In the genomic region with DNA sequence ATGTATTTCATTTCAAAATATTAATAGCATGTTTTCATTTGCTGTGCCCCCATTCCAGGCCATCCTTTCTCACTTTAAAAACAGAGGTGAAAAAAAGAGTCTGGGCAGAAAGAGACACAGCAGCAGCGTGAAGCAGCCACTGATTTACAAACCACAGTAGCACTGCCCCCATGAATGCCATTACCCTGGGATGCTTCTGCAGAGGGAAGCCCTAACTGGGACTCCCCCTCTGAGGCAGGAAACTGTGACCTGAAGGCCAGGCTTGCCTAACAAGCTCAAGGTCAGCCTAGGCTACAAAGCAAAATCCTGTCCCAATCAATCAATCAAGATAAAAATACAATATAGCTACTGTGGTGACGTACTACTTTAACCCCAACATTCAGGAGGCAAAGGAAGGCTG, we compare ENCODE assay signal across 31 mouse cellular contexts. TPM values are rescaled to one million over a fixed set of nuclear protein-coding genes. Genes with fewer than 3 reads are reported as not detected.
DNase-seq lines count a peak whose midpoint lies in the region; ATAC-seq lines count a peak whose summit lies in the region.
"Had no signal": no experiment of that assay in that cellular context is flagged by ENCODE, and none has a peak within 500 bp of the region (broad histone marks: within the 10 kb centered on the region; RNA-seq: fewer than 3 reads in every experiment).

No protein-coding gene starts in this region.

- no peak overlapping the region for H3K4me2 ChIP-seq in kidney, embryonic 16.5 days (replicated peaks; ENCODE audit: low read depth, low read length)
- H3K4me2 ChIP-seq in kidney, embryonic 15.5 days: no peak overlapping the region
- H3K4me2 ChIP-seq: embryonic facial prominence, embryonic 13.5 days; hindbrain, embryonic 13.5 days; limb, embryonic 13.5 days; midbrain, embryonic 15.5 days; neural tube, embryonic 15.5 days had no signal

- H3K4me3 ChIP-seq in kidney, embryonic 16.5 days (ENCODE audit: low read length): no peak overlapping the region
- H3K4me3 ChIP-seq in kidney, embryonic 15.5 days (replicated peaks): no peak overlapping the region
- H3K4me3 ChIP-seq: embryonic facial prominence, embryonic 13.5 days; erythroblast, embryonic 14.5 days; heart, embryonic 10.5 days; hindbrain, embryonic 13.5 days; layer of hippocampus, adult 2 months; limb, embryonic 13.5 days; midbrain, embryonic 15.5 days; neural tube, embryonic 15.5 days had no signal

- peak; percentile 35 for DNase-seq in adrenal gland, adult 8-10 months
- no peak for DNase-seq in adrenal gland, postnatal 4 days (ENCODE audit: low spot score in 2 of 2)
- DNase-seq in spleen, postnatal 36 days (ENCODE audit: low spot score in 2 of 2): peak; percentile 15
- no peak for DNase-seq in spleen, adult 12 weeks (ENCODE audit: low spot score)
- peak; percentile 18 for DNase-seq in splenic B cell, adult 2 months (ENCODE audit: low read depth, low spot score)
- no peak for DNase-seq in lung, postnatal 10 days
- DNase-seq: B cell, adult 2 months; cerebellum, adult 11 months; cerebellum, adult 9-10 months; cerebellum, postnatal 36 days; heart, postnatal 4 days; kidney, adult 9 months; lung, postnatal 14 days; retina, postnatal 1 day; right cerebral cortex, postnatal 14 days; thymus, adult 2 months; thymus, postnatal 4 days had no signal

- ATAC-seq in kidney, embryonic 16.5 days (ENCODE audit: low FRiP score, low TSS enrichment): no peak
- no peak for ATAC-seq in kidney, embryonic 15.5 days (replicated peaks; ENCODE audit: low FRiP score)
- ATAC-seq: activated CD4-positive, CD25-positive, alpha-beta regulatory T cell, adult 4 months; forebrain, embryonic 16.5 days; intestine, embryonic 16.5 days; midbrain, embryonic 15.5 days had no signal

- 0 out of 2 replicates have a peak overlapping the region, but pooled peaks have one; percentile 1 for H3K27ac ChIP-seq in kidney, embryonic 16.5 days (ENCODE audit: low read length)
- H3K27ac ChIP-seq in kidney, embryonic 15.5 days: no peak overlapping the region
- H3K27ac ChIP-seq: embryonic facial prominence, embryonic 13.5 days; heart, embryonic 10.5 days; hindbrain, embryonic 13.5 days; layer of hippocampus, adult 2 months; limb, embryonic 13.5 days; midbrain, embryonic 15.5 days; neural tube, embryonic 15.5 days; stomach, postnatal 0 days had no signal

- peaks cover 14% of the 10 kb centered on the region; the same call in 1 of the 2 replicates for H3K4me1 ChIP-seq in kidney, embryonic 16.5 days (ENCODE audit: insufficient read depth, low read length)
- H3K4me1 ChIP-seq in kidney, embryonic 15.5 days: peaks cover 19% of the 10 kb centered on the region; the same call in 1 of the 2 replicates

- H3K36me3 ChIP-seq in kidney, embryonic 16.5 days (ENCODE audit: insufficient read depth, low read length): no peaks in the 10 kb centered on the region
- H3K36me3 ChIP-seq in kidney, embryonic 15.5 days: 0 out of 2 replicates have a peak, but pooled peaks cover 5% of the 10 kb centered on the region
- H3K36me3 ChIP-seq in splenic B cell, adult 2 months (ENCODE audit: control insufficient read depth, insufficient read depth, low read length, poor library complexity, severe bottlenecking): no peaks in the 10 kb centered on the region
- H3K36me3 ChIP-seq: embryonic facial prominence, embryonic 13.5 days; hindbrain, embryonic 13.5 days; limb, embryonic 13.5 days; midbrain, embryonic 15.5 days; neural tube, embryonic 15.5 days had no signal

- no peaks in the 10 kb centered on the region for H3K27me3 ChIP-seq in kidney, embryonic 16.5 days (ENCODE audit: insufficient read depth, low read length)
- no peaks in the 10 kb centered on the region for H3K27me3 ChIP-seq in kidney, embryonic 15.5 days
- no peaks in the 10 kb centered on the region for H3K27me3 ChIP-seq in splenic B cell, adult 2 months (ENCODE audit: control insufficient read depth, insufficient read depth, low read length, poor library complexity, severe bottlenecking)
- H3K27me3 ChIP-seq: embryonic facial prominence, embryonic 13.5 days; hindbrain, embryonic 13.5 days; limb, embryonic 13.5 days; midbrain, embryonic 15.5 days; neural tube, embryonic 15.5 days had no signal

- no peaks in the 10 kb centered on the region for H3K9me3 ChIP-seq in kidney, embryonic 16.5 days (ENCODE audit: low read length)
- H3K9me3 ChIP-seq in kidney, embryonic 15.5 days (replicated peaks): no peaks in the 10 kb centered on the region
- H3K9me3 ChIP-seq: embryonic facial prominence, embryonic 13.5 days; heart, embryonic 10.5 days; hindbrain, embryonic 13.5 days; limb, embryonic 13.5 days; midbrain, embryonic 15.5 days; neural tube, embryonic 15.5 days had no signal

- WGBS in kidney, embryonic 16.5 days: 39% methylated on average over 2 of the region's 2 CpGs
- 36% methylated on average over 2 of the region's 2 CpGs for WGBS in kidney, embryonic 15.5 days

- H3K9ac ChIP-seq in kidney, embryonic 16.5 days (replicated peaks; ENCODE audit: low read length): no peak overlapping the region
- no peak overlapping the region for H3K9ac ChIP-seq in kidney, embryonic 15.5 days
- H3K9ac ChIP-seq: embryonic facial prominence, embryonic 13.5 days; hindbrain, embryonic 13.5 days; limb, embryonic 13.5 days; midbrain, embryonic 15.5 days; neural tube, embryonic 15.5 days had no signal

RNA-seq across cellular contexts. Expression of a gene that starts 9.3 kb away (rescaled TPM):
- 10 to 100 TPM; 23.4 to 48.9 (median 33.4) TPM for total RNA-seq in adrenal gland, adult 8-10 months (2022)
- 10 to 100 TPM; 33.0 to 39.1 TPM for total RNA-seq in adrenal gland, postnatal 4 days (2021)
- 22.6 and 28.3 TPM in 2 replicates for polyA plus RNA-seq in kidney, embryonic 16.5 days (2015; fragmentation: Nextera tagmentation; extraction: Ambion mirVana)
- polyA plus RNA-seq in kidney, embryonic 15.5 days (2015; fragmentation: Nextera tagmentation; extraction: Ambion mirVana): 23.4 and 27.0 TPM in 2 replicates

RNA-seq across cellular contexts. Expression of a gene that starts 54.1 kb away (rescaled TPM):
- total RNA-seq in adrenal gland, adult 8-10 months (2022): under 1 TPM; 0.15 to 0.86 (median 0.51) TPM
- total RNA-seq in adrenal gland, postnatal 4 days (2021): 1 to 10 TPM in 1 of 2 experiments, under 1 TPM in 1; 0.99 to 1.0 TPM
- polyA plus RNA-seq in kidney, embryonic 16.5 days (2015; fragmentation: Nextera tagmentation; extraction: Ambion mirVana): 0.99 and 1.3 TPM in 2 replicates
- 1.1 and 1.2 TPM in 2 replicates for polyA plus RNA-seq in kidney, embryonic 15.5 days (2015; fragmentation: Nextera tagmentation; extraction: Ambion mirVana)
- total RNA-seq: heart, postnatal 4 days had no signal
- polyA plus RNA-seq: erythroblast, embryonic 14.5 days had no signal

Comparison
In these comparisons a context has a peak if more than half of its experiments do, and no peak if none do; other contexts are left out.
1. DNase-seq: peak in adrenal gland, adult 8-10 months (single experiment), spleen, postnatal 36 days (2 of 2) and splenic B cell, adult 2 months (single experiment); none in adrenal gland, postnatal 4 days (0 of 2), spleen, adult 12 weeks (single experiment) and lung, postnatal 10 days (single experiment).